Mouse (Mus musculus) right cerebral cortex, adult 18-20 months (tissue): Measurements from ENCODE around the gene Dph2.

ENCODE experiments used
- DNase-seq: peaks from one replicate; pipeline ENCODE4 v3.0.0; 2022; ENCODE audit warnings: mixed read lengths

Dph2 gene

GRCm38 (mm10) chr4:117870437-117870836 is 21.4 kb downstream of the Dph2 start:
- no peak for DNase-seq

- no peak for DNase-seq
Measured at GRCm38 (mm10) chr4:117869317-117869716, 22.5 kb downstream of the Dph2 start.

GRCm38 (mm10) chr4:117867823-117868222 is 24.0 kb downstream of the Dph2 start:
- no peak for DNase-seq

- no peak for DNase-seq
Measured at GRCm38 (mm10) chr4:117867000-117867399, 24.8 kb downstream of the Dph2 start.

GRCm38 (mm10) chr4:117866083-117866482 is 25.7 kb downstream of the Dph2 start:
- DNase-seq: no peak

- DNase-seq: peak; percentile 72
Measured at GRCm38 (mm10) chr4:117862823-117863222, 29.0 kb downstream of the Dph2 start.

- DNase-seq: no peak
Measured at GRCm38 (mm10) chr4:117860570-117860969, 31.3 kb downstream of the Dph2 start.

GRCm38 (mm10) chr4:117858794-117859193 is 33.0 kb downstream of the Dph2 start:
- DNase-seq: peak; percentile 61

- DNase-seq: peak; percentile 54
Measured at GRCm38 (mm10) chr4:117855146-117855545, 36.7 kb downstream of the Dph2 start.

GRCm38 (mm10) chr4:117852152-117852868 is 39.5 kb downstream of the Dph2 start:
- DNase-seq: no peak

- no peak for DNase-seq
Measured at GRCm38 (mm10) chr4:117850871-117851270, 41.0 kb downstream of the Dph2 start.

GRCm38 (mm10) chr4:117850176-117850575 is 41.7 kb downstream of the Dph2 start:
- no peak for DNase-seq

GRCm38 (mm10) chr4:117849506-117849905 is 42.3 kb downstream of the Dph2 start:
- DNase-seq: no peak

- DNase-seq: no peak
Measured at GRCm38 (mm10) chr4:117849063-117849462, 42.8 kb downstream of the Dph2 start.

- peak; percentile 43 for DNase-seq
Measured at GRCm38 (mm10) chr4:117847011-117847410, 44.8 kb downstream of the Dph2 start.

GRCm38 (mm10) chr4:117846261-117846660 is 45.6 kb downstream of the Dph2 start:
- no peak for DNase-seq

GRCm38 (mm10) chr4:117845316-117845715 is 46.5 kb downstream of the Dph2 start:
- no peak for DNase-seq

GRCm38 (mm10) chr4:117844467-117844866 is 47.4 kb downstream of the Dph2 start:
- DNase-seq: no peak

- DNase-seq: no peak
Measured at GRCm38 (mm10) chr4:117843101-117843500, 48.7 kb downstream of the Dph2 start.

- DNase-seq: no peak
Measured at GRCm38 (mm10) chr4:117841566-117841965, 50.3 kb downstream of the Dph2 start.

GRCm38 (mm10) chr4:117840821-117841220 is 51.0 kb downstream of the Dph2 start:
- no peak for DNase-seq

GRCm38 (mm10) chr4:117839366-117839765 is 52.5 kb downstream of the Dph2 start:
- no peak for DNase-seq
